Mouse (Mus musculus) ES-Bruce4 (cell line): ENCODE measurements around the gene Cfap43. TPM values are rescaled to one million over a fixed set of nuclear protein-coding genes. Genes with fewer than 3 reads are reported as not detected.

Experiments used
- H3K27ac ChIP-seq: 2 replicates; pipeline ENCODE4 v1.5.1; 2012; ENCODE audit warnings: low read length, inconsistent platforms; ENCODE audit not compliant: insufficient read depth
- H3K27me3 ChIP-seq: 2 replicates; pipeline ENCODE4 v1.6.1; 2012; ENCODE audit warnings: mild to moderate bottlenecking, low read length, inconsistent platforms; ENCODE audit not compliant: control insufficient read depth, poor library complexity, insufficient read depth, severe bottlenecking
- H3K36me3 ChIP-seq: 2 replicates; pipeline ENCODE4 v1.6.1; 2012; ENCODE audit warnings: inconsistent platforms, mild to moderate bottlenecking, low read length, moderate library complexity; ENCODE audit not compliant: control insufficient read depth, poor library complexity, insufficient read depth, severe bottlenecking
- H3K4me1 ChIP-seq: one replicate; pipeline ENCODE4 v1.8.1; 2011; ENCODE audit warnings: low read length; ENCODE audit not compliant: control insufficient read depth, insufficient read depth
- H3K4me3 ChIP-seq: 2 replicates; pipeline ENCODE4 v1.5.1; 2011; ENCODE audit warnings: low read depth, mild to moderate bottlenecking, low read length
- H3K9ac ChIP-seq: 2 replicates; pipeline ENCODE4 v1.6.1; 2012; ENCODE audit warnings: low read depth, mild to moderate bottlenecking, inconsistent platforms; ENCODE audit not compliant: poor library complexity, severe bottlenecking
- H3K9me3 ChIP-seq: replicated peaks from 2 replicates; pipeline ENCODE4 v1.6.1; 2012; ENCODE audit warnings: mild to moderate bottlenecking, low read length, inconsistent platforms; ENCODE audit not compliant: control insufficient read depth, poor library complexity, insufficient read depth, severe bottlenecking
- CTCF ChIP-seq: IDR thresholded peaks from one replicate; pipeline ENCODE4 v1.8.1; 2011; ENCODE audit warnings: low read depth, low read length
- EP300 ChIP-seq: IDR thresholded peaks from 2 replicates; pipeline ENCODE4 v1.6.1; 2011; ENCODE audit warnings: low read depth, low read length; ENCODE audit not compliant: insufficient read depth
- POLR2A ChIP-seq: IDR thresholded peaks from one replicate; pipeline ENCODE4 v1.8.1; 2011; ENCODE audit warnings: low read length; ENCODE audit not compliant: insufficient read depth
- polyA plus RNA-seq: library from polyadenylated mRNA; stranded (reverse); fragments of >200 nt; gene quantifications from 2 replicates; pipeline ENCODE4 v1.2.4, GENCODE M21; 2011; ENCODE audit warnings: low read depth; ENCODE audit not compliant: missing spikeins, insufficient read depth, insufficient read length

Cfap43 gene
- polyA plus RNA-seq, 1 experiment: 10.4 TPM

DNA sequence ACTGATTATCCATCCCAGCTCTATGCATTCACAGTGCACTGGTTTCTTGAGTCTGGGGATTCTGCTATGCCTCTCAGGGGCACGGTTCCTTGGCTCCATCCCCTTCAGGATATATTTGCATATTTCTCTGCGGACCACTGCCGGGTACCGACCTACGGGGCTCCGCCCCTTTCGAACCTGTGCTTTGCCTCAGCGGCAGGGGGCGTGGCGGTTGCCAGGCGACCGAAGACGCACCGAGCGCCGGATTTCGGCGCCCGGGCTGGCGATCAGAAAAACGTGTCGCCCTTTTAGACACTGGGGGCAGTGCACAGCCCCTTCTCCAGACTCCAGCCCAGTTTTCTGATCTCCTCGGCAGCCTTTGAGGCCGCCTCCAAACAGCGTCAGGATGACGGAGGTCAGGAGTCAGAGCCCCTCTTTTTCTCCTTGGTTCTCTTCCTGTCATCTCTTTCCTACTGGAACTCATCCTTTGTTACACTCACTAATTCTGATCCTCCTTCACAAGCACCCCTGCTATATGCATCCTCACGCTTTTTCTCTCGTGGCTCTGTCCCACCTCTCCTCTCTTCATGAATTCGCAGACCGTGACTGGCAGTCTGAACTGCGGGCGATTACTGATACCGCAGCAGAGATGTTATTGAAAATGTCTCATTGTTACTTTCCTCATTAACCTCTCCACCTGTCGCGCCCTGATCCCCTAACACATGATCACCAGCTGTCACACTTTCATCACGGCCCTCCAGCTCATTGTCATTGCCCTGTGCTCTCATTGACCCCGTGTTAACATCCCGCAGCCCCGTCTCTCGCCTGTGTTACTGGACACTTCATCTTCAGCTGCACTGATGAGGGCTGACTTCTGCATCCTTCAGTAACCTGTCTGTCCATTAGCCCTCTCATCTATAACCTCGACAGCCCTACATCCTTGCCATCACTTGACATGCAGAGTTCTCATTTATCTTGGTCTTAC, 18.6 kb upstream of the Cfap43 start, which contains the start of gene Cfap58:
Cfap58 (plus strand) TSS at position 233 of the 964 bp plus-strand sequence.
- Histone ChIP-seq H3K9ac (no peak within 1 kb of the TSS), H3K27ac (no peak within 1 kb of the TSS)
- TF ChIP-seq POLR2A (no peak), EP300 (no peak), CTCF (no peak)

DNA sequence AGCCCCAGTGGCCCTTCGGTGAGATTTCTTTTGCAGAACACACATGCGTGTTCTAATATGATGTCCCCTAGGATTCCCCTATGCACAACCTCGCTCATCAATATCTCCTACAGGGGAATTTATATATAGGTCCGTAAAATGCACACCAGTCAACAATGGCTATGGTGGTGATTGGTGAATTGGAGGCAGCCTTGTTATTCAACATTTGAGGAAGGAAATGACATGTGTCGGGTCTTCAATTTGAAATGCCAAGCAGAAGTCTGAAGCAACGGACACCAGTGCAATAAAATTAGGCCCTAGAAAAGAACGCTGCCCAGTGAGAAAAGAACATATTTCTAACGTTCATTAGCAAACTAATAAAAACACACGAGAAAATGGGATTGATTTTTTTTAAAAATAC, 17.9 kb upstream of the Cfap43 start:
- H3K27ac ChIP-seq: no peak overlapping the region
- no peaks in the 10 kb centered on the region for H3K36me3 ChIP-seq
- H3K27me3 ChIP-seq: no peaks in the 10 kb centered on the region
- no peak for TF ChIP-seq POLR2A
- no peak for TF ChIP-seq EP300
- TF ChIP-seq CTCF: no peak
- no peak overlapping the region for H3K4me3 ChIP-seq
- H3K9me3 ChIP-seq: no peaks in the 10 kb centered on the region
- H3K4me1 ChIP-seq: no peaks in the 10 kb centered on the region
- H3K9ac ChIP-seq: no peak overlapping the region

More for the DNA sequence above, 18.6 kb upstream of the Cfap43 start, which contains the start of gene Cfap58:
- H3K36me3 ChIP-seq: no peaks in the 10 kb centered on the region
- no peaks in the 10 kb centered on the region for H3K9me3 ChIP-seq
- H3K4me1 ChIP-seq: no peaks in the 10 kb centered on the region
- no peak within 1 kb of the TSS for H3K4me3 ChIP-seq
- H3K27me3 ChIP-seq: no peaks in the 10 kb centered on the region

DNA sequence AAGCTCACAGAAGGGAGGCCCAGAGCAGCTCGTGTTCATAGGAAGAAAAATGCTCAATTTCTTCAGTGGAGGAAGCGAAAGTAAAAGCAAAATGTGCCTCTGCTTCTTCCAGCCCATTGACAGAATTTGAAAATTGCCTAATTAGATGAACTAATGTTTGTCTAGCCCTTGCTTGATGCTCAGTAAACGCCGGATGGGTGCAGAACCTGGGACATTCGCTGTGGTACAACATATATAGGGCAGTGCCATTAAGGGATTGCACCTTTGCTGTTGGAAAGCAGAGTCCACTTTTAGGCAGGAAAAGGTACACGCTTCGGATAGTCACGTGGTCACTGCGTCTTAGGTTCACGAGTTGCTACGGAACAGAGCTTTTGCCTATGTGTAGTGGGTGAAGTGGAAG, 17.4 kb upstream of the Cfap43 start:
- no peak overlapping the region for H3K9ac ChIP-seq
- H3K27ac ChIP-seq: no peak overlapping the region
- H3K4me3 ChIP-seq: no peak overlapping the region
- no peaks in the 10 kb centered on the region for H3K9me3 ChIP-seq
- H3K27me3 ChIP-seq: no peaks in the 10 kb centered on the region
- H3K4me1 ChIP-seq: no peaks in the 10 kb centered on the region
- no peaks in the 10 kb centered on the region for H3K36me3 ChIP-seq
- TF ChIP-seq EP300 (no peak), POLR2A (no peak), CTCF (no peak)

DNA sequence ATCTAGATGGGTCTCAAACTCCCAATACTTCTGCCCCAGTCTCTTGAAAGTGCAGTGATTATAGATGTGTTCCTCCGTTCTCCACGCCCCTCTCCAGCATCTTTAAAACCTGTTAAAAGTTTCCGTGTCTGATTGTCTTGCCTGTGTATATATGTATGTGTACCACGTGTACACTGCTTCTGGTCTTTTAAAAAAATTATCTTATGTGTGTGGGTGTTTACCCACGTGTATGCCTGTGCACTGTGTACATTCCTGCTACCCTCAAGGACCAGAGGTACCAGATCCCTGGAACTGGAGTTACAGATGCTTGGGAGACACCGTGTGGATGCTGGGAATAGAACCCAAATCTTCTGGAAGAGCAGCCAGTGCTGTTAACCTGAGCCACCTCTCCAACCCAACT, 16.4 kb upstream of the Cfap43 start:
- H3K9me3 ChIP-seq: no peaks in the 10 kb centered on the region
- no peak overlapping the region for H3K27ac ChIP-seq
- no peaks in the 10 kb centered on the region for H3K4me1 ChIP-seq
- H3K9ac ChIP-seq: no peak overlapping the region
- no peaks in the 10 kb centered on the region for H3K27me3 ChIP-seq
- TF ChIP-seq CTCF (no peak), EP300 (no peak), POLR2A (no peak)
- H3K4me3 ChIP-seq: no peak overlapping the region
- no peaks in the 10 kb centered on the region for H3K36me3 ChIP-seq

DNA sequence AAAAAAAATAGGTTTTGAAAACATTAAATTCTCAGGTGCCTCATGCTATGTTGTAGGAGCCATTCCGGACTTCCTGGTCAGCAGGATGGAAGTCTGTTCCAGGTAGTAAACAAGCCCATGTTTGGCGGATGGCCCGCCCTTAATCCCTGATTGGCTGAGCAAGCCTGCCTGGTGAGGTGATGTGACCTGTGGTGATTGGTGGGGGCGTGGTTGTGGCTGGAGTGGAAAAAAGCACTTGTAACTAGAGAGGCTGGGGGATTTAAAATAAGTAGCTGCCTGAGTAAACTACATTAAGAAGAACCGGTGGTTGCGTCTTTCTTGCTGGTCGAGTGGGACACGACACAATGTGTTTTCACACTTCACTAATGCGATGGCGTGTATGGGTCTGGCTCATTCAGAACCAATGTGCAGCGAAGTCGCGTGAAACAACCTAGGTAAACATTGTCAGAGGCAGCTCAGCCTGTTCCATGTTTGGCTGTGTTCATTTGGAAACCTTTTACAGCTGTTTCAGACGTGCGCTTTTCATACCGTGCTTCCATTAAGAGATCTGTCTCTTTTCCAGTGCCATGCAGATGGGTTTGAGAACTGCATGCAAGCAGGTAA, 15.7 kb upstream of the Cfap43 start:
- Histone ChIP-seq H3K9me3 (no peaks in the 10 kb centered on the region), H3K4me1 (no peaks in the 10 kb centered on the region), H3K27ac (peak overlapping the region; percentile 11), H3K27me3 (no peaks in the 10 kb centered on the region), H3K4me3 (peak overlapping the region; percentile 21), H3K36me3 (no peaks in the 10 kb centered on the region), H3K9ac (no peak overlapping the region)
- TF ChIP-seq CTCF: no peak
- no peak for TF ChIP-seq POLR2A
- TF ChIP-seq EP300: no peak

DNA sequence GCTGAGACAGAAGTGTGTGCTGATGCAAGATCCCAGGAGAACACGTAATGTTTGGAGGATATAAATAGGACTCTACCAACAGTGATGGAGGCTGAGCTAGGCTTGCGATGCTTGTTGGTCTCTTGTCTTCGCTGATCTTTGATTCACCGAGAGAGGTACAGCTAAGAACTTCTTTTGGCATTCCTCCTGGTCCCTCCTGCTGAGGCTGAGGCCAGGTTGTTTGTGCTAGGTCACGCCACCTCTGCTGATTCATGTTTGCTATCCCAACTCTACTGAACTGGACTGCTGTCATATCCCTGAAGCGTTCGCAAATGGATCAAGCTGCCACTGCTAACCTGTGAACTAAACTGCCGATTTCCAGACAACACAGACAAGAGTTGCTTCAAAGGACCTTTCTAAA, 15.1 kb upstream of the Cfap43 start:
- peak overlapping the region; percentile 61 for H3K27ac ChIP-seq
- no peaks in the 10 kb centered on the region for H3K9me3 ChIP-seq

More for the DNA sequence above, 15.1 kb upstream of the Cfap43 start:
- no peaks in the 10 kb centered on the region for H3K4me1 ChIP-seq
- H3K27me3 ChIP-seq: no peaks in the 10 kb centered on the region
- no peaks in the 10 kb centered on the region for H3K36me3 ChIP-seq
- H3K4me3 ChIP-seq: no peak overlapping the region
- H3K9ac ChIP-seq: no peak overlapping the region
- no peak for TF ChIP-seq CTCF
- no peak for TF ChIP-seq EP300
- TF ChIP-seq POLR2A: no peak
